Mouse (Mus musculus) megakaryocyte, embryonic 14.5 days (primary cell): ENCODE data around the gene Cpm.

Source experiments
- FLI1 ChIP-seq: IDR thresholded peaks from 2 replicates; pipeline ENCODE4 v1.6.1; 2012; ENCODE audit warnings: low read length, inconsistent platforms, mixed read lengths
- GATA1 ChIP-seq: IDR thresholded peaks from 3 replicates; pipeline ENCODE4 v1.6.1; 2012; ENCODE audit warnings: mixed read lengths, low read length, inconsistent platforms, borderline replicate concordance

DNA sequence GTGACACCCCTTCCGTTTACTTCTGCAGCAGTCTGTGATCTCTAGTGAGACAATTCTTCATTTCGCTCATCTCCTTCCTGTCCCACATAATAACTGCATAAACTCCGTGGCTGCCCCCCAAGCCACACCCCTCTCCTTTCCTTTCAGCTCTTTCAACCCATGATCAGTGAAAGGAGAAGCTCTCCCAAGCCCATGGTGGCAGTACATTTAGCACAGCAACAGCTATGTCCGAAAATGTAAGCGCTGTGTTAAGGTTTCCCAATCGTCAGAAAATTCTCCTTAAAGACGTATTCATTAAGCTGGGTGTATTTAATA, 1.7 kb upstream of the Cpm start:
- TF ChIP-seq GATA1: no peak
- no peak for TF ChIP-seq FLI1
